Mouse (Mus musculus) adrenal gland, adult (tissue): Measurements from ENCODE around the gene Grk5.

ENCODE experiments used
- DNase-seq, 2 experiments: peaks; one replicate each; pipeline ENCODE4 v3.0.0; 2022 to 2023; ENCODE audit warnings: low spot score in 1 of 2; ENCODE audit not compliant: inconsistent age in 2 of 2

Grk5 gene

GRCm38 (mm10) chr19:61056783-61057410, 167.3 kb downstream of the Grk5 start:
- DNase-seq, result no peak

- DNase-seq, result peak; percentile 70 to 85
These were observed 168.0 kb downstream of the Grk5 start for GRCm38 (mm10) chr19:61057581-61057980.

- peak in 1 of 2 experiments; percentile 62 for DNase-seq
These were observed 174.8 kb downstream of the Grk5 start for GRCm38 (mm10) chr19:61064386-61064785.

- DNase-seq, result peak in 1 of 2 experiments; percentile 56
These were observed 175.5 kb downstream of the Grk5 start for GRCm38 (mm10) chr19:61065011-61065410.

GRCm38 (mm10) chr19:61078622-61079021, 189.1 kb downstream of the Grk5 start:
- DNase-seq, result no peak

- peak; percentile 46 to 84 for DNase-seq
These were observed 190.8 kb downstream of the Grk5 start for GRCm38 (mm10) chr19:61080251-61080749.

- peak in 1 of 2 experiments; percentile 44 for DNase-seq
These were observed 193.5 kb downstream of the Grk5 start for GRCm38 (mm10) chr19:61083006-61083405.

GRCm38 (mm10) chr19:61084149-61084940, 194.8 kb downstream of the Grk5 start:
- DNase-seq, result peak; percentile 87 to 98

- DNase-seq, result no peak
These were observed 195.7 kb downstream of the Grk5 start for GRCm38 (mm10) chr19:61085217-61085616.

- peak; percentile 58 to 76 for DNase-seq
These were observed 198.2 kb downstream of the Grk5 start for GRCm38 (mm10) chr19:61087781-61088180.

- DNase-seq, result no peak
These were observed 199.5 kb downstream of the Grk5 start for GRCm38 (mm10) chr19:61089001-61089400.

GRCm38 (mm10) chr19:61090541-61090940, 201.0 kb downstream of the Grk5 start:
- no peak for DNase-seq

GRCm38 (mm10) chr19:61096776-61097175, 207.2 kb downstream of the Grk5 start:
- peak; percentile 44 to 80 for DNase-seq

- peak in 1 of 2 experiments; percentile 85 for DNase-seq
These were observed 208.2 kb downstream of the Grk5 start for GRCm38 (mm10) chr19:61097764-61098163.

GRCm38 (mm10) chr19:61110184-61110583, 220.6 kb downstream of the Grk5 start:
- no peak for DNase-seq

- no peak for DNase-seq
These were observed 241.5 kb downstream of the Grk5 start for GRCm38 (mm10) chr19:61131096-61131495.

GRCm38 (mm10) chr19:61138655-61139054, 249.1 kb downstream of the Grk5 start:
- DNase-seq, result peak in 1 of 2 experiments; percentile 73

- peak; percentile 90 to 96 for DNase-seq
These were observed 251.0 kb downstream of the Grk5 start, which contains the start of gene Zfp950 for GRCm38 (mm10) chr19:61140342-61141206. Gene Zfp950 (minus strand): TSS chr19:61140840.

- DNase-seq, result no peak
These were observed 251.8 kb downstream of the Grk5 start for GRCm38 (mm10) chr19:61141299-61141698.
